Mouse (Mus musculus): Measurements from ENCODE around the gene Fam50b.

Gene Fam50b

DNA sequence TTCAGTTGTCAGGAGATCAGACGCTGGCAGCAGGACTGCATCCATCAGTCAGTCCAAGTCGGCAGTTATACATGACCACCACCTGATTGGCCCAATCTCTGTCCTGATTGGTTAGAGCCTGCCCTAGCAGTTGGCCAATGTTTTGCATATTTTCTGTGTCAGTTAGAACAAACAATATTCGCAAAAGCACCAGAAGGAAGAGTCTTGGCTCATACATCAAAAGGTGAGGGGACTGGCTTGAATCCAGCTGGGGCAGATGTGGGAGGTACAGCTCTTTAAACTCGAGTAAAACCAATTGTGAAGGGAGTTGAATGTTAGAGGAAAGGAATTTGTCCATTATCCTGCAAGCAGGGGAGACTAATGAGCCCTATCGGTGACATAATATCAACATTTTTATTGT is at the start of gene Fam50b:
Fam50b (plus strand) TSS at position 165 of the 400 bp plus-strand sequence.
- DNase-seq (ENCODE audit: low spot score in 2 of 2), result no peak

DNA sequence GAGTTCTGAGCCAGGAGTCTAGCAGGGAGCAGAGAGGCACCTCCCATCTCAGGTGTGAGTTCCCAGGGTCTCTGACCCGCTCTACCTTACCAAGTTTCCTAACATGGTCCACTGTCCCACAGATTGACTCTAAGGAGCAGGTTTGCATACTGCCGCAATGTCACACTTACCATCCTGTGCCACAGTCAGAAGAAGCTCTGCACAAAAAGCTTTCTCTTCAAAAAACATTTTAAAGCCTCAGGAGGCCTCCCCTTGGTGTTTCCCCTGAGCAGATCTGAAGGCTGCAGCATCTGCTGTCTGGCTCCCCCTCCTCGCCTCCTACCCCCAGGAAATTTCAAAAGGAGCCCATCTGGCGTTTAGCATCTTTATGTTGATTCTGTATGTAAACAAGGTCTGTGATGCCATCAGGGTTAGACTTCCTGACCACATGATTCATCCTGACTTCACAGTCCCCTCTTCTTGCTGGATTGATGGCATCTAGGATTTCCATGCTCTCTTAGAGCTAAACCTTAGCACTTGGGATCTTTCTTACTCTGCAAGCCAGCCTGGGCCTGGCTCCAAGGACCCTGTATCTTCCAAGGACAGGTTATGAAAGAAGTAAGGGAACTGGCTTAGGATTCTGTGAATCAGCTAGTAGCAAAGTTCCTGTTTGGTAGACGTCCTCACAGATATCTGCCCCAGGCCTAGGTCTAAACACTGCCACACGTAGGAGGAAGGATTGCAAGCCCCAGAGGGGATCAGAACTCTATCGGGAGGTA is 49.5 kb upstream of the Fam50b start:
- no peak for DNase-seq (ENCODE audit: low spot score in 2 of 2)

DNA sequence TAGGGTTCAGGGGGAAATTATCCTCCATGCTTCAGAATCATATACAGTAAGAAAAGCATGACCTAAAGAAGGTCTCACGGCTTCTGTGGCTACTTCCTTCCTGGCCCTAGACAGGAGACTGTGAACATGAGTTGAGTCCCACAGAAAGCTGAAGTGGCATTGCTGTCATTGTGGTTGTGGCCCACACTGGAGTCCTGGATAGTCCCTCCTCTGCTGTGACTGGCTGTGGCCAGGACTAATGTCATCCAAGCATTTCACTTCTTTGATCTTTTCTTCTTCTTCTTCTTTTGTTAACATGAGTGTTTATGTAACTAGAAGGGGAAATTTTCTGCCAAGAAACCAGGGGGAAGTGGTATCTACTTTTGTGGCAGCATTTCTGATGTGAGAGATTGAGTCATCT is 43.6 kb upstream of the Fam50b start:
- no peak for DNase-seq (ENCODE audit: low spot score in 2 of 2)

DNA sequence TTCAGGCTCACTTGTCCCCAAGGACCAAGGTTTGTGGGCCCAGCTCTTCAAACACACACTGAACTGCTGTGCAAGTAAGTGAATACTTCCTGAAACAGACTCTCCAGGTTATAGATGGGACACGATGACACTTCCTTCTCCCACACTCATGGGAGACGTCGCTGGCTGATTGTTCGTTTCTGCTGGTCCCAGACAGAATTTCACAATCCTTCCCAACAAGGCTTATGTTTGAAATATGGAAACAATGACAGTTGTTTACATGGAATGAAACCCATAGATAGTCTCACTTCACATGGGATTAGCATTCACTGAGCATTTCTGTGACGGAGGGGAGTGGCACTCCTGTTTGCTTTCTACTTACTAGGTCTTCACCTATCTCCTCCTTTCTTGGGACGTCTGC is 41.5 kb upstream of the Fam50b start:
- DNase-seq (ENCODE audit: low spot score in 2 of 2), result no peak

DNA sequence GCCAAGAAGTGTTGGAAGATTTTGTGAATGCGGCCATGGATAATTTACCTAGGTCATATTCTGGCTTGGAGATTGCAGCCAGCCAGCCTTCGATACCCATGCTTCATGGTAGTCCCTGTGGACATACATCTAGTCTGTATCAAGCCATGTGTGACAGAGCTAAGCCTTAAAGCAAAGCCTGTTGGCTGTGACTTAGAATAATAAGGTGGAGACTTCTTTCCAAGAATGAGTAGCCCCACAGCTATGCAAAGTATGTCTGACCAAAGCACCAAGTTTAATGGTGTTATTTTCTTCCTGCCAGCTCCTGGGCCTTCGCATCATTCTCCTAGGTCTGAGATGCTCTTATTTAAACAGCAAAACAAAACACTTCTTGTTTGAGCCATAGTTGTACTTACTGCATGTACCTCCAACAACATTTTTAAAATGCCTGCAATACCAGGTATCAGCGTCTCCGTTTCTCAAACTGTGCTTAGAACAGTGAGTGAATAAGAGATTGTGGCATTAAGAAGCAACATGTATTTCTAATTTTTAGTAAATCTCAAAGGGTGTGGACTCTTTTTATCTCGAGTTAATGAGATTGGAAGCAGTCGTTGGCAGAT is 37.8 kb upstream of the Fam50b start:
- no peak for DNase-seq (ENCODE audit: low spot score in 2 of 2)

DNA sequence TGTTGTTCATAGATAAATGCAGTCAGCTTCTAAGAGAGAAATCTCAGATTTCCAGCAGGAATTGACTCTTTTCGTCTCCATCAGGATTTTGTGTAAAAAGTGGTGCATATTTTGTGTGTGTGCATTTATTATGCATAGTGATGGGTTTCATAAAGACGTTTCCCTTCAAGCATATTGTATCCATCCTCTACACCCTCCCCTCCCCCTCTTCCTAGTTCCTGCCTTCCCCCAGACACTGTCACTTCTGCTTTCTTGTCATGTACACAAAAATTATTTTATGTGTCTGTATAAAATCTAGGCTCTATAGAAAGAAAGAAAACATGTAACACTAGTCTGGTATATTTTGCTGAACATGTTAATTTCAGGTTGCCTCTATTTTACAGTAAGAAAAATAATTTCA is 34.6 kb upstream of the Fam50b start:
- no peak for DNase-seq (ENCODE audit: low spot score in 2 of 2)

DNA sequence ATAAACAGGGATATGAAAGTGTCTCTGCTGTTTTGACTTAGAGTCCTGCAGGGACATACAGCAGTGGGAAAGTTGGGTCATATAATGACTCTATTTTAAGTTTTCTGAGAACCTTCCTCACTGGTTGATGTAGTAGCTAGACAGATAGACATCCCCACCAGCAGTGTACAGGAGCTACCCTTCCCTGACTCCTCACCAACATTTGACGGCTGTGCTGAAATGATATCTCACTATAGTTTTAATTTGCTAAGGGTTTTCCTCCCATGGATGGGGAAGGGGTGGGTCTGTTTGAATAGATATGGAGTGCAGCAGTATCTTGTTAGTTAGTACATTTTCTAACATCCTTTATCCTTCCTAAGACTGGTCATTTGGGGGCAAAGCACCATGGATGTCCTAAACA is 34.0 kb upstream of the Fam50b start:
- no peak for DNase-seq (ENCODE audit: low spot score in 2 of 2)

DNA sequence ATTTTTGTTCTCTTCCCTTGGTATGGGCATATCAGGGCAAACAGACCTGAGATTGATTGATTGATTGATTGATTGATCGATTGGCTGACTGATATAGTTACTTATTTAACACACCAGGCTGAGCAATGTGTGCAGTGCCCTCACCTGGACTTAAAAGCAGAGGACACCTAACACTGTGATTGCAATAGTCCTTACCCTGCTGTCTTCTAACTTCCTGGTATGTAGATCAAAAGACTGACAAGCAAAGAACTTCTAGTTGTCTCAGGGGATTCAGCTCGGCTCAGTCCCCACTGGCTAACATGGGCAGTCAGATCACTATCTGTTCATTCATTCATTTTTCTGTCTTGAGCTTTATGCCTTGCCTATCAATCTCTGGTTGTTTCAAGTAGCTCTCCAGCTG is 31.3 kb upstream of the Fam50b start:
- DNase-seq (ENCODE audit: low spot score in 2 of 2), result no peak

DNA sequence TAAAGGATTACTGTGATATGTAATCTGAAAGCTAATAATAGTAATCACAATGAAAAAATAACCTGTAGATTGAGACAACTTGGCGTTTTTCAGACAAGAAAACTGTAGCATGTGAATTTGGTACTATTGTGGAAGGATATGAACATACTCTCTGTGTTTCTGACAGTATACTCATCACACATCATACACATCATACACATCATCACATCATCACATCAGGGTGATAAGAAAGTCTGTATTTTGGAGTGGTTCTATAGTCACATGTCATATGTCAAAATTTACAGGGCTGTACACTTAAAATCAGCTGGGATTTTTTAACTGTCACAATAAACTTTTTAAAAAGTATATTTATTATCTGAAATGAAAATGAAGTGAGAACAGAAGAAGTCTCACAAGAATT is 30.9 kb upstream of the Fam50b start:
- DNase-seq (ENCODE audit: low spot score in 2 of 2), result no peak

DNA sequence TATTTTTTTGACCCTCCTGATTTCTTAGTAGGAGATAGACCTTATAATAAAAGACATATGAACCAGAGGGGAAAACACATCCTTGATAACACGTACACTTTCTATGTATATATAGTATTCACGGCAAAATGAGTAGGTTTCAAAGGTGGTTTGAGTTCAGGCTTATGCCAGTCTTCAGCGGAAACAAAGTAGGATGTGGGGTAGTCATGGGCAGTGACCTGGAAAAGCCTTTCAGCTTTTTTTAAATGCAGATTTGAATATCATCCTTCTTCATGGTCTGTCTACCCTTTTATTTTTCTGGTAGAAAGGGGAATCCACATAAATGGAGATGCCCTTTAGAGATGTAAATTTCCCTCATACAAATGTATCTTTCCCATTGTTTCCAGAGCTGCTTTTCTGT is 29.8 kb upstream of the Fam50b start:
- DNase-seq (ENCODE audit: low spot score in 2 of 2), result no peak

DNA sequence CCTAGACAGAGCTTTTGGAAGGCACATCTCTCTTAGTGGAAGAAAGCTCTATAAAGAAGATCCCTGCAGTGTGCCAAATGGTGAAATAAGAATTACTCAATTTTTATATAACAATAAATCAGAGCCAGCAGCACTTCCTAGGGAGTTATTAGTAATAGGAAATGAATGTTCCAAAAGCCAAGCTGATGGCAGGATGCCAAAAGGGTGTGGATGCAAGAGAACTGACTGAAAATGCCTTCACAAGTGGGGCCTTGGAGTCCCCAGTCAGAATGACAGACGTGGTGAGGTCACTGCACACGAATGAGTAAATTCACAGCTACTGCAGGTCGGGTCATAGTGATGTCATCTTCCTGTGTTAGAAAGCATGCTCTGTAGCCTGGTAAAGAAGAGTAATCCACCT is 25.7 kb upstream of the Fam50b start:
- no peak for DNase-seq (ENCODE audit: low spot score in 2 of 2)

DNA sequence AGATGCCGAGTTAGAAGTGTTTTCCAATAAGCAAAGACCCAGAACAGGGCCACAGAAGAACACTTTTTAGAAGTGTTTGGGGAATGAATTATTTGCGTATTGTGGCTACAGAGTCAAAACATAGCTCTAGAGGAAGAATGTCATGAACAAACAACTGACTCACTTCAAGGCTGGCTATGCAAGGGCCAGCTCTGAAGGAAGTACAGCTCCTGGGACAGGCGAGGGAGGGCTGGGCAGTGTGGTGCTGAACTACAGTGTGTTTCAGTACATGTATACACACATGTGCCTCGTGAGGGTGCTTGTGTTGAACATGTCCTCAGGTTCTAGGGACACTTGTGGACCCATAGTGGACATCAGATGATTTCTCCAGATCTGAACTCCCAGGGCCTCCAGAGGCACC is 25.1 kb upstream of the Fam50b start:
- DNase-seq (ENCODE audit: low spot score in 2 of 2), result no peak

DNA sequence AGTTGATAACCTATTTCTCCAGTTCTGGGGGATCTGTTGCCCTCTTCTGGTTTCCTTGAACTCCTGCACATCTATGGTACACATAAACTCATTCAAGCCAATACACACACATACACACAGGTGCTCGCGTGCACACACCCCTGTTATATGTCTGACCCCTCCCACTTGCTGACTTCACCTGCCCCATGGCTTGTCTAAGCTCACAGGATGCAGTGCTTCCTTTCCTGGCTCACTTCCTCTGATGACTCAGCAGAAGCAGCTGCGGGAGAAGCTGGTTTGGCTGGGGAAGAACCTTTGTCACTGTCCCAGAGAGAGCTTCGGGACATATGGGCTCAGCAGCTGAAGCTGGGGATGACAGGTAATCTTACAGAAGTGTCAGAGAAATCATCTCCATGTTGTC is 23.2 kb upstream of the Fam50b start:
- no peak for DNase-seq (ENCODE audit: low spot score in 2 of 2)

DNA sequence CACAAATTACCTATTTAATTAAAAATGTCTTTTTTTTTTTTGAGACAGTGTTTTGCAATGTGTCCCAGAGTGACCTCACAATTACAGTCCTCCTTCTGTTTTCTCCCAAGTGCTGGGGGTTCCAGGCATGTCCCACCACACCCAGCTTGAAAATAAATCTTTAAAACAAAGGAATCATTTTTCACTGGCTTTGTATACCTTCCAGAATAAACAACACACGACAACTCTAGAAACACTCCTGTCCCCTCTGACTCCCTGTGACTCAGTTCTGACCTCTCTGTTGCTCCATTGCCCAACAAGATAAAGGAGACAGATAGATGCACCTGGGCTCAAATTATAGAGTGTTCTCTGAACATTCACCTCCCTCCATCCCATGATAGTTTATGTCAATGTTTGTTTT is 21.8 kb upstream of the Fam50b start:
- DNase-seq (ENCODE audit: low spot score in 2 of 2), result no peak

DNA sequence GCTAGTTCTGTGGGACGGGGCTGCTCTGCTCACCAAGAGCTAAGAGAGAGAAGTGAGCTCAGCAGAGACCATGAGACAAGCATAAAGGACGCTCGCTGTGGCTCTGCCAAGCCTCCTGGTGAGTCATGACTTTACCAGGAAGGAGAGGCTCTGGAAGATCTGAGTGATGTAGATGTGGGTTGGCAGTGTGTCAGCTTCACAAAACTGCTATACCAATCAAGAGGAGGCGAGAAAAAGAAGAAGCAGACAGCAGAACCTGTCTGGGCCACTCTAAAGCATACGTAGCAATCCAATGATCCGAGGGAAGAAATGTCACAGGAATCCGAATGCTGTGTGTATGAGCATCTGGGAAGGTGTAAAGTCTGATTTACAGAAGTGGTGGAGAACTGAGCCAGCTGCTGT is 19.2 kb upstream of the Fam50b start:
- DNase-seq (ENCODE audit: low spot score in 2 of 2), result peak; percentile 25 to 47

DNA sequence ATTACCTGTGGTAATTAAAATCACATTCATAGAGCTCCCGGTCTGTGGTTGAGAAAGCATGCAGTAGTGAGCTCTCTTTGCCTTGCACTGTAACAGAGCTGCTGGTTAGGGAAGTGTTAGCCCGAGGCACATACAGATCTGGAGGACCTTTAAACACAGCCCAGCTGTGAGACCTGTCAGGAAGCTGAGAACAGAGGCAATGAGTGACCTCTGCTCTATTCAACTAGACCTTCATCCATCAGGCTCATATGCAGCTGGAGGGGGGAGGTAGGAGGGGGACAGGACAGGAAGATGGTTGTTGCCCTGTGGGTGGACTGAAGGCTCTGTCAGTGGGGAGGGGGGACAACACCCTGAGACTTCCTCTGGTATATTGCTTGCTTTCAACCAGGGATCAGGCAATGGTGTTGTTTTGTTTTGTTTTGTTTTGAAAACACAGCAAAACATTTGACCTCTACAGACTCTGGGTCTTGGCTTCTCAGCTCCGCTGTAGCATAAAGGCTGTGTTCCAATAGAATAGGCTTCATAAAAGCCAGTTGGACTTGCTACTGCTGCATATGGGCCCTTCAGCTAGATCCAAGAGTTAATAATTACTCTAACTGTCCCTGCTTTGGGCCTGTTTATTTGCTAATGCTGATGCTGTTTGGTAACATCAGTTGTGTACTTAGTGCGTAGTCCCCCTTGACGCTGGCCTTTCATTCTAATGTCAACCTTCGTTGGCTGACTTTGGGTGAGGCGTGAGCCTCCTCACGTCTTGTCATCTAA is 9.6 kb upstream of the Fam50b start:
- no peak for DNase-seq (ENCODE audit: low spot score in 2 of 2)

DNA sequence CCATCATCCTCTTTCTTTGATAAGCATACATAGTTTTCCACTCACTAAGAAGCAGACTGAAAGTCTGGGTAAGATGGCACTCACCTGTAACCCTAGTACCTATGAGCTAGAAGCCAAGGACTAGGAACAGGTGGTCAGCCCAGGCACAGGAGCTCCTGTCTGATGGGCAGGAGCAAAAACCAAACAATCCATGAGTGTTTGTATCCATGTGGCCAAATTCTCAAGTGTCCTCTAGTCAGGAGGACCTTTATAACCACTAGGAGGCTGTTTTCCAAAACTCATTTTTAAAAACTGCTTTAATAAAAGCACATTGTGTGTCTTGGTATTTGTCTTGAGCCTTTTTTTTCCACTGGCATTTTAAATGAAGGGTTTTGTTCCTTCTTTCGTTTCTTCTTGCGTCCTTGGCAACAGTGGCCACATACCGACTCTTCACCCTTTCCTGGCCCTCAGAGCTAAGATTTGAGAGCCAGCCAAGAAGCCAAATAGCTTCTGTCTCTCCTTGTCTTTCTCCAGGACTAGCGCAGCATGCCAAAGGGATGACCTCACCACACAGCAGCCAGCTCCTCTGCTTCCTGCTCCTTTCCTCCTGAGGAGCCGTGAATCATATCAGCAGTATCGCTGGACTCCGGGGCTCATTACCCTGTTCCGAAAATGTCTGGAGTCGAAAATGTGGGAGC is 8.7 kb upstream of the Fam50b start:
- no peak for DNase-seq (ENCODE audit: low spot score in 2 of 2)

DNA sequence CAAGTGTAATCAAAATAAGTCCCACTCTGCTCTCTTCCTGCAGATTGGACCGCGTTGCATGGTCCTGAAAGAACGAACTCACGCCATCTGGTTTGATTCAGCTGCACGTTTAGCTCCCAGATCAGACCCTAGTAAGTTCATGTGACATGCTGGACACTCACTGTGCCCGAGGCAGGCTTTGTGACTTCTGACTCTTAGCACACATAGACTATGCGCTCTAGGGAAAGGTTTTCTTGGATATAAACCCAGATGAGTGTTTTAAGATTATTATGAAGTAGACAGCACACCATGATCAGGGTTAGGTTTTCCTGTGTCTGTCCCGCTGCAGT is 8.2 kb upstream of the Fam50b start:
- peak in 1 of 2 experiments; percentile 16 for DNase-seq (ENCODE audit: low spot score in 2 of 2)

DNA sequence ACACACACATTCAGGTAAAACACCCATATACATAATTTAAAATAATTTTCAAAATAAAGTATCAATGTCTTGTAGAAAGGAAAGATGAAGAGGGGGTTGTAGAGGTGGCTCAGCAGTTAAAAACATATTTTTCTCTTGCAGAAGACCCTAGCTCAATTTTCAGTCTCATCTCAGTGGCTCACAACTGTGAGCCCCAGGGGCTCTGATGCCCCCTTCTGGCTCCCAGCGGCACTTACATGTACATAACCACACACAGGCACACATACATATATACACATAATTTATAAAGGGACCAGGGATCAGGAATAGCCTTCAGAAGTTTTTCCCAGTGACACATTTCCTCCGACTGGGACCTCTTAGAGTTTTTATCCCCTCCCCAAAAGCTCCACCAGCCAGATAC is 7.6 kb upstream of the Fam50b start:
- no peak for DNase-seq (ENCODE audit: low spot score in 2 of 2)

DNA sequence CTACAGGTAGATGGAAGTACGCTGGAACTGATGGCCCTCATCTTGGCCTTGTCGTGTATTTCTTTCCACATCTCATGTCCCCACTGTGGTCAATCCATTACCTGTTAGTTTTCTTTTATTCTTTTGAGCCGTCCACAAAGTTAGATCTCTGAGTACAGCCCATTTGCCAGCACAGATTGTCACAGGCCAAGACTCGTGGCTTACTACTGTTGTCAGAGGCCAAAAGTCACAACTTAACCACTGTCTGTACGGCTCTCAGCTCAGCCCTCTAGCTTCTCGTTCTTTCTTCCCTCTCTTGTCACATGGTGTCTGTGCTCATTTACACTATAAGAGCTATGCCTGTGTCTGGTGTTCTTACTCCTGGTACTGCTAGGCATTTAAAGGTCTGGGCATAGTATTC is 3.1 kb upstream of the Fam50b start:
- DNase-seq (ENCODE audit: low spot score in 2 of 2), result no peak

DNA sequence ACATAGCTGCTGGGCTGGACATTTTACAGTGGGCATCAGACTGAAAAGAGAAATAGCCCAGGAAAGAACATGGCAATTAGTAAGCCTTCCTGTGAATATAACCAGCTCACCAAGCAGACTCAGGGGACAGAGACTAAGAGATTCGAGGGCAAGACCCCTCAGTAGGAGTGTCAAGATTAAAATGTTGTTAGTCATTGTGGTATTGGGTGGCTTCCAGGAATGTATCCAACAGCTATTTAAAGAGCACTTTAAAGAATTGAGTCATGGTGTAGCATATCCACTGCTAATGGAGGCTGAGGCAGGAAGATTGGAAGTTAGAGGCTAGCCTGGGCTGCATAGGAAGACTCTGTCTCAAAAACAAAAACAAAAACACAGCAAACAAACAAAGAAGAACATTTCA is 870 bp upstream of the Fam50b start:
- no peak for DNase-seq (ENCODE audit: low spot score in 2 of 2)

DNA sequence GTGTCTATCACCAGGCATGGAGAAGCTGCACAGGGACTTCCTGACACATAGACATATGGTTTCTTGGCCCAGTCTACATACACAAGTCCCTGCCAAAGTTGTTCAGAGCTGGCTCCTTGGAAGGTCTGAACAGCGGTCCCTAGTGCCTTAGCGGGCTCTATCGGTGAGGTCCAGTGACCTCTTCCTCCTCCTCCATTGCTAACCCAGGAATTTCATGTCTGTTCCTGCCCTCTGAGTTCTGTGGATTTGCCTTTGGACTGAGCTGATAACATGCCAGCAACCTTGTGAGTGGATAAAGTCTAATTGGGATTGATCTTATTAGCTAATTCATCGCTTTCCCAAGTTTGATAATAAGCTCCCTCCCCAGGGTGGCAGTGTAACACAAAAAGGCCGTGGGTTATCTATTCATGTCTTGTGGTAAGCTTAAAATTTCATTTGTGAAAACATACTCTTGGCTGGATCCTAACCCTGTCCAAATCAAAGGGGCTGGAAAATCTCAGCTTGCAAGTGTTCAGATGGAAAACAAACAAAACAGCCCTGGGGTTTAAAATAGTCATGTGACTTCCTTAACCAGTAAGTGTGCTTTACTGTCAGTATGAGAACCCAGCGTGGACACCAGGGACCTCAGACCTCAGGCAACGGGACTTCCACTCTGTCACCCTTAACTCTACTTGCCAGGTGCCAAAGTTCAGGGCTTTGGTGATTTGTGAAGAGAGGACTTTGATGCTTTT is 3.5 kb downstream of the Fam50b start:
- no peak for DNase-seq (ENCODE audit: low spot score in 2 of 2)
